Mouse (Mus musculus): ENCODE results near the gene Ripk4. TPM values are rescaled to one million over a fixed set of nuclear protein-coding genes. Genes with fewer than 3 reads are reported as not detected.

The Ripk4 gene
- polyA plus RNA-seq, 2 experiments: 1.4 to 1.8 TPM

DNA sequence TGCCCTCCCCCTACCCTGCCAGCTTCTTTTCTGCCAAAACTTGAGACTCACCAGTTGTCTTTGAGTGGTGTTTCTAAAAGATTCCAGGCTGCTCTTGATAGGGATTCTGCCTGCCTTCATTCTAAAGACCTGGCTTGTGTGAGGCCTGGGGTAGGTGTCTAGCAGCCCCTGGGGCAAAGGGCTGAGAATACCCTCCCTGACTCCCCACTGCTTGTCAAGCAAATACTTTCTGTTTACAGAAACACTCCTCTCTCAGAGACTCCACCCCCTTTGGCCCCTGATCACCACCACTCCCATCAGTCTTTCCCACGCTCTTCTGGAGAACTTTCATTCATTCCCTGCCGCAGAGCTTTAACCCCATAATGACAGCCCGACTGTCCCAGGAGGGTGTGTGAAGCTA is 2.9 kb upstream of the Ripk4 start:
- no peaks in the 10 kb centered on the region for H3K9me3 ChIP-seq (ENCODE audit: control insufficient read depth, low read length)
- 31% methylated on average over 3 of the region's 3 CpGs for WGBS (ENCODE audit: insufficient replicate concordance)
- peaks cover 37% of the 10 kb centered on the region for H3K27me3 ChIP-seq (ENCODE audit: control insufficient read depth, insufficient read depth, low read length)
- no peak overlapping the region for H3K9ac ChIP-seq (replicated peaks)
- no peak for TF ChIP-seq EP300 (IDR thresholded peaks at IDR 0.05; ENCODE audit: low read depth)
- TF ChIP-seq CTCF (IDR thresholded peaks at IDR 0.05; ENCODE audit: low read depth): no peak
- peak; percentile 46; the same call in 1 of the 2 replicates for ATAC-seq (ENCODE audit: insufficient read depth)
- H3K27ac ChIP-seq: no peak overlapping the region
- no peak for DNase-seq (ENCODE audit: low read depth in 3 of 3, low spot score in 3 of 3)
- no peaks in the 10 kb centered on the region for H3K36me3 ChIP-seq (replicated peaks; ENCODE audit: control insufficient read depth, insufficient read depth, low read depth)
- peaks cover 0 to 5% of the 10 kb centered on the region in 2 experiments; a peak in 3 of 4 replicates for H3K4me1 ChIP-seq (replicated peaks; ENCODE audit: control insufficient read depth in 2 of 2, insufficient read depth in 2 of 2, low read length in 1 of 2)
- H3K4me2 ChIP-seq (ENCODE audit: low read depth): peak overlapping the region; percentile 15; the same call in 1 of the 2 replicates
- H3K4me3 ChIP-seq (ENCODE audit: insufficient read depth in 1 of 2, low read depth in 2 of 2, low read length in 2 of 2): no peak overlapping the region

DNA sequence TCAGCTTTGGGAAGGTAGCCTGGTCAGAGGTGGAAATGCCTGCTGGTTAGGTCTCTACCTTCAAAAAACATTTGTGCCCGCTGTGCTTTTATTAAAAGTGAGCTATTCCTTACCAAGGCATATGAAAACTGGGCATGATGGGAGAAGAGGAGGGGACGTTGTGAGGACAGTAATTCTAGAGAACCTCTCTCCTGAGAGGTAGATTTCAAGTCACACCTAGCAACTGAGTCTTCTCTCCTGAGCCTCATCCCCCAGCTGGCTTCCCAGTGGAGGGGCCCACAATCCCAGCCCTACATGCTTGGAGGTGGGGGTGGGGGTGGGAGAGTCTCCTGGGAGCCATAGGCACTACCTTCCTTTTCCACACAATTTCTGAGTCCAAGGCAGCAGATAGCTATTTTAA is 1.0 kb upstream of the Ripk4 start:
- 16% methylated on average over 2 of the region's 2 CpGs for WGBS (ENCODE audit: insufficient replicate concordance)
- Histone ChIP-seq H3K4me3 (ENCODE audit: insufficient read depth in 1 of 2, low read depth in 2 of 2, low read length in 2 of 2) (no peak overlapping the region), H3K4me2 (ENCODE audit: low read depth) (no peak overlapping the region), H3K27ac (no peak overlapping the region), H3K36me3 (replicated peaks; ENCODE audit: control insufficient read depth, insufficient read depth, low read depth) (no peaks in the 10 kb centered on the region), H3K4me1 (replicated peaks; ENCODE audit: control insufficient read depth in 2 of 2, insufficient read depth in 2 of 2, low read length in 1 of 2) (peaks cover 0 to 5% of the 10 kb centered on the region in 2 experiments; a peak in 3 of 4 replicates), H3K9me3 (ENCODE audit: control insufficient read depth, low read length) (no peaks in the 10 kb centered on the region), H3K27me3 (ENCODE audit: control insufficient read depth, insufficient read depth, low read length) (peaks cover 40% of the 10 kb centered on the region), H3K9ac (replicated peaks) (no peak overlapping the region)
- DNase-seq (ENCODE audit: low read depth in 3 of 3, low spot score in 3 of 3) (no peak), ATAC-seq (ENCODE audit: insufficient read depth) (no peak)
- TF ChIP-seq CTCF (IDR thresholded peaks at IDR 0.05; ENCODE audit: low read depth) (no peak), EP300 (IDR thresholded peaks at IDR 0.05; ENCODE audit: low read depth) (no peak)

- no peak overlapping the region for H3K9ac ChIP-seq (replicated peaks)
- peaks cover 0 to 5% of the 10 kb centered on the region in 2 experiments; a peak in 3 of 4 replicates for H3K4me1 ChIP-seq (replicated peaks; ENCODE audit: control insufficient read depth in 2 of 2, insufficient read depth in 2 of 2, low read length in 1 of 2)
- peak overlapping the region; percentile 25 for H3K4me2 ChIP-seq (ENCODE audit: low read depth)
- WGBS (ENCODE audit: insufficient replicate concordance): 10% methylated on average over 13 of the region's 13 CpGs
- H3K27ac ChIP-seq: no peak overlapping the region
- H3K36me3 ChIP-seq (replicated peaks; ENCODE audit: control insufficient read depth, insufficient read depth, low read depth): no peaks in the 10 kb centered on the region
- no peak for DNase-seq (ENCODE audit: low read depth in 3 of 3, low spot score in 3 of 3)
- peak overlapping the region; percentile 44 to 49; a peak in 3 of 4 replicates for H3K4me3 ChIP-seq (ENCODE audit: insufficient read depth in 1 of 2, low read depth in 2 of 2, low read length in 2 of 2)
- TF ChIP-seq CTCF (IDR thresholded peaks at IDR 0.05; ENCODE audit: low read depth) (no peak), EP300 (IDR thresholded peaks at IDR 0.05; ENCODE audit: low read depth) (no peak)
- ATAC-seq (ENCODE audit: insufficient read depth): no peak
- no peaks in the 10 kb centered on the region for H3K9me3 ChIP-seq (ENCODE audit: control insufficient read depth, low read length)
- H3K27me3 ChIP-seq (ENCODE audit: control insufficient read depth, insufficient read depth, low read length): peaks cover 40% of the 10 kb centered on the region
Observed at GRCm38 (mm10) chr16:97763990-97764340, 378 bp upstream of the Ripk4 start.

DNA sequence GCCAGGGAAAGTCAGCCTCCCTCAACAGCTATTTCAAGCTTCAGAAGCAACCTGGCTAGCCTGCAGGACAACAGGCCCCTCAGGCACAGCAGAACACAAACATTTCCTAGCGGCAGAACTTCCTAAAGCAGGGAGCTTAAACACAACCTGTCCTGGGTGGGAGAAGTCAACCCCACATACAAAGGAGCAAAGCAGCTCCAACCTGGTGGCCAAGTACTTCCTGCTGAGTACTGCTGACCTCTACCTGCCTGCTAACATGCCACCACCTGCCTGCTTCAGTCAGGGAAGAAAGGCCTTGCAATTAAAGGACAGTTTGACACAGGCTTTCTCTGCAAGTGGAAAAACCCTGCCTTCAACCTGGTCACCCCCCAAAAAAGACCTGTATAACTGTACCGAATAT is 1.8 kb downstream of the Ripk4 start:
- H3K9ac ChIP-seq (replicated peaks): no peak overlapping the region
- no peak for ATAC-seq (ENCODE audit: insufficient read depth)
- H3K4me2 ChIP-seq (ENCODE audit: low read depth): peak overlapping the region; percentile 25; the same call in 1 of the 2 replicates
- H3K36me3 ChIP-seq (replicated peaks; ENCODE audit: control insufficient read depth, insufficient read depth, low read depth): no peaks in the 10 kb centered on the region
- no peak overlapping the region for H3K4me3 ChIP-seq (ENCODE audit: insufficient read depth in 1 of 2, low read depth in 2 of 2, low read length in 2 of 2)
- H3K9me3 ChIP-seq (ENCODE audit: control insufficient read depth, low read length): no peaks in the 10 kb centered on the region
- peaks cover 40% of the 10 kb centered on the region for H3K27me3 ChIP-seq (ENCODE audit: control insufficient read depth, insufficient read depth, low read length)
- TF ChIP-seq CTCF (IDR thresholded peaks at IDR 0.05; ENCODE audit: low read depth) (no peak), EP300 (IDR thresholded peaks at IDR 0.05; ENCODE audit: low read depth) (no peak)
- peaks cover 0 to 9% of the 10 kb centered on the region in 2 experiments; a peak in 2 of 4 replicates for H3K4me1 ChIP-seq (replicated peaks; ENCODE audit: control insufficient read depth in 2 of 2, insufficient read depth in 2 of 2, low read length in 1 of 2)
- no peak overlapping the region for H3K27ac ChIP-seq
- DNase-seq (ENCODE audit: low read depth in 3 of 3, low spot score in 3 of 3): no peak
- WGBS (ENCODE audit: insufficient replicate concordance): 51% methylated on average over 2 of the region's 2 CpGs

DNA sequence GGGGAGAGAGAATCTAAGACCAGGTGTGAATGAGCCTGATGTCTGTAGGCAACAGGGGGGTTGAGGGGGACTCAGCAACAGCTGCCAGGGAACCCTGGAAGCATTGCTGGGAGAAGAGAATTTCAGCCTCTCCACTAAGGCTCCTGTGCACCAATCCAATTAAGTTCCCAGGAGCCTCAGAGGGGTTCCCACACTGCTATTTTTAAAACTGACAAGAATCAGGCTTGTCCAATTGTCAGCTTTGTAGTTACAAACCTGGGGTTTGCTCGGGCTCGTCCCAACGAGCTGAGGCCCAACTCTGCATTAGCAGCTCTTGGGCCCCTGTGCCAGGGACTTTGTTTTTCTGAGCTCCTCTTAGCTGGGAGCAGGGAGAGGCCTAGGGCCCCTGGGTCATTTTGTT is 3.9 kb downstream of the Ripk4 start:
- WGBS (ENCODE audit: insufficient replicate concordance): 25% methylated on average over 3 of the region's 3 CpGs
- Histone ChIP-seq H3K9ac (replicated peaks) (no peak overlapping the region), H3K4me1 (replicated peaks; ENCODE audit: control insufficient read depth in 2 of 2, insufficient read depth in 2 of 2, low read length in 1 of 2) (peaks cover 0 to 8% of the 10 kb centered on the region in 2 experiments; a peak in 2 of 4 replicates), H3K36me3 (replicated peaks; ENCODE audit: control insufficient read depth, insufficient read depth, low read depth) (no peaks in the 10 kb centered on the region), H3K4me2 (ENCODE audit: low read depth) (no peak overlapping the region), H3K27me3 (ENCODE audit: control insufficient read depth, insufficient read depth, low read length) (peaks cover 34% of the 10 kb centered on the region), H3K4me3 (ENCODE audit: insufficient read depth in 1 of 2, low read depth in 2 of 2, low read length in 2 of 2) (no peak overlapping the region), H3K27ac (no peak overlapping the region), H3K9me3 (ENCODE audit: control insufficient read depth, low read length) (no peaks in the 10 kb centered on the region)
- ATAC-seq (ENCODE audit: insufficient read depth) (no peak), DNase-seq (ENCODE audit: low read depth in 3 of 3, low spot score in 3 of 3) (no peak)
- TF ChIP-seq EP300 (IDR thresholded peaks at IDR 0.05; ENCODE audit: low read depth) (no peak), CTCF (IDR thresholded peaks at IDR 0.05; ENCODE audit: low read depth) (no peak)
